Mouse (Mus musculus) mouse trophoblast stem cell (cell line): ENCODE measurements around the gene Pigh.

Experiments
- in situ Hi-C, 2 experiments: fragments of 300-500 bp; cut with MseI, MboI; formaldehyde crosslinking; loops; 2 replicates in 1 of 2; 3 replicates in 1 of 2; pipeline ENCODE4 v1.15.1; 2025

Gene Pigh

GRCm38 (mm10) chr12:79067526-79067925 lies 21.9 kb downstream of the Pigh start:
- in situ Hi-C loops, result no loop called here

DNA sequence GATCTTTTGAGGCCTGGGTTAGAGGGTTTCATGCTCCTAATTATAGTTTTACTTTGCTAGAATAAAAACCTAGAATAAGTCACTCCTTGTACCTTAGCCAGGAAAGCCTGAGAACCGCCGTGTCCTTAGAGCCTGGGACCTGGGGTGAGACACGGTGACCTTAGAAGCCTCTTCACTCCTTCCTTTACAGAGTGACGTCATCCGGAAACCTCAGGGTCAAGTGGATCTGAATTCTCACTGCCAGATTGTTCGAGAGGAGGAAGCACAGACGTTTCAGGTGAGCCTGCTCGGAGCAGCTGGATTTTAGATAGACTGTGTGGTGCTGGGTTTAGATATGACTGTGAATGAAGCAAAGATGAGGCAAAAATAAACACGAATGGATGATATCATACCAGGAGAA lies 23.0 kb downstream of the Pigh start:
- in situ Hi-C loops, result no loop called here

- in situ Hi-C loops, result no loop called here
Observed at GRCm38 (mm10) chr12:79064451-79064850, 25.0 kb downstream of the Pigh start.

- in situ Hi-C loops, result no loop called here
Observed at GRCm38 (mm10) chr12:79060766-79061652, 28.4 kb downstream of the Pigh start.

DNA sequence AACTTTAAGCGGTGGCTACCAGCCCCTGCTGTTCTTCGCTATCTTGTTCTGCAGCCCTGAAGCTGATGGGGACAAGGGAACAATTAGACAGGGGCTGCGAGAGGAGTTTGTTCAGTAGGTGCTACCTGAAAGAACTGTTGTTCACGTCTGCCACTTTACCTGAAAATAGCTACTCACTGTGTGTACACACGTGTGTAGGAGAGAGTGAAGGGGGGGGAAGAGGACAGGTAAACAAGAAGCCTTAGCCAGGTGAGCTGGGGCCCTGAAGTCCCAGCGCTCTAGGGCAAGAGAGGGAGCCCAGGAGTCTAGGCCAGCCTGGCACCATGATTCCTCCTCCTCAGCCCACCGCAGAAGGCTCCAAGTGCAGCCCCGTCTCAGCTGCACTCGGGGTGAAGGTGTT lies 29.3 kb downstream of the Pigh start:
- in situ Hi-C loops, result no loop called here

DNA sequence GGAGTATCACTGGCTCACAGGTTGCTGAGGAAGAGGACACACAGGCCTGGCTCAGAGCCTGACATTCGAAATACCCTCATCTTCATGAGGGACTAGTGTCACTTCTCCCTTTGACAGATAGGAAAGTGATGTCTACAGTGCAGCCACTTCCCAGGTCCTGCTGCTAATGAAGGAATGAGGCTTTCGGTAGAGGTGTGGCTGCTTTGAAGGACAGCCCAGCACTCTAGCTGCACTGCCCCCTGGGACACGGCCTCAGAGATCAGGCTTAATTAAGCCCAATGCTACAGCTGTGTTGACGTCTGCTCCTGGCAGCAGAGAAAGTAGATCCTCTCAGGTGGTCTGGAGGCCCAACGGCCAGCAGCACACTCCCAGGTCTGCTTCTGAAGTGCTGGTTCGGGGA lies 29.9 kb downstream of the Pigh start:
- in situ Hi-C loops, result no loop called here

DNA sequence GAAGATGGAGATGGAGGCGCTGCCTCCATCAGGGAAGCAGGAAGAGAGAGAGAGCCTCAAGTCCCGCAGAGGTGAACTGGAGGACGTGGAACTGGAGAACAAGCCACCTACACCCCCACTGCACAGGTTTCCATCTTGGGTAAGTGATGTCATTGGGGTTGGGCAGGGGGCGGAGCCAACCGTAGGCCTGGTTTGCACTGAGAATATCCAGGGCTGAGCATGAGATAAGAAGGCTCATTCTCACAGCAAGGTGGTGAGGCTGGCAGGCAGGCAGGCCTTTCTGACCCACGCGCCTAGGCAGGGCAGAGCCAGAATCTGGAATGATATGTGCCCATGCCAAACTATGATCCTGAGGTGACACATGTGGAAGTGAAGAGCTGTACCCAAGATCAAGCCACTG lies 34.2 kb downstream of the Pigh start:
- in situ Hi-C loops, result no loop called here

DNA sequence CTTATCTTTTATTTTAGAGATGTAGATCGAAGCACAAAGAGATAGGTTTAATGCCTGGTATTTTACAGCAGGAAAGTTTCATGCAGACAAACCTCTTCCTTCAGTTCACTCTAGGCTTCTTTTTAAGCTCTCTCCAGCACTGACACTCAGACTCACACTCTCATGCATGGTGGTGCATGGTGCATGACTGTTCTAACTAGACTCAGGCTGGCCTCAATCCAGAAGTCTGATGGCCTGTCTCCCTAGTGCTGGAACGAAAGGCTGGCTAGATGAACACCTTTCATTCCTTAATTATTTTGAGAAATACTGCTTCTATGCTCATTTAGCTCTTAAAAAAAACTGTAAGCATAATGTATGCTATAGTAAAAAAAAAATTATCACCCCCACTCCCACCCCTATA lies 37.4 kb downstream of the Pigh start:
- in situ Hi-C loops, result no loop called here

DNA sequence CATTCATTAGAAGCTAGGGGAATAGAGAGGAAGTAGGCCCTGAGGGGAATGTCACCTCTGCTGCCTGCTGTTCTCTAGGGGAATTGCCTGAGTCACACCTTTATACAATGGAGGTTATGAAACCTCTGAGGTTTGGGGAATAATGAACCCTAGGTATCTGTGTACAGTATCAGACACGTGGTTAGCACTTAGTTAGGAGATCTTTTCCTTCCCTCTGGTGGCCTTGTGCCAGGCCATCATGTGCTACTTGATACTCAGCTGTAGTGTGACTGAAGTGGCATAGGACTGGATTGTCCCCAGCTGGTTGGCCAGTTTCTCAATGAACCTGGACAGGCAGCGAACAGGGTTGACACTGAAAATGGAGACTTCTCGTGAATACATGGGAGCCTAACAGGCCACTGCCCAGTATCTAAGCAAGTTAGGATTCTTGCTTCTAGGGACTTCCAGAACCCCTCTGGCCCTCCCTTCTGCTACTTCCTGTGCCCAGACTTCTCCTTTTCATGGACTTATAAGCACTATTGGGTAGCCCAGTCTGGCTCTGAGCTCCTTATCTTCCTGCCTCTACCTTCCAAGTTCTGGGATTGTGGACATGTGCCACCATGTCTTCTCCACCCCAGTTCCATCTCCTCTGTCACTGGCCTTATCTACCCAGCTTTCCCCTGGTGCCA lies 38.8 kb downstream of the Pigh start:
- in situ Hi-C loops, result no loop called here

GRCm38 (mm10) chr12:79049807-79050206 lies 39.6 kb downstream of the Pigh start:
- in situ Hi-C loops, result no loop called here

DNA sequence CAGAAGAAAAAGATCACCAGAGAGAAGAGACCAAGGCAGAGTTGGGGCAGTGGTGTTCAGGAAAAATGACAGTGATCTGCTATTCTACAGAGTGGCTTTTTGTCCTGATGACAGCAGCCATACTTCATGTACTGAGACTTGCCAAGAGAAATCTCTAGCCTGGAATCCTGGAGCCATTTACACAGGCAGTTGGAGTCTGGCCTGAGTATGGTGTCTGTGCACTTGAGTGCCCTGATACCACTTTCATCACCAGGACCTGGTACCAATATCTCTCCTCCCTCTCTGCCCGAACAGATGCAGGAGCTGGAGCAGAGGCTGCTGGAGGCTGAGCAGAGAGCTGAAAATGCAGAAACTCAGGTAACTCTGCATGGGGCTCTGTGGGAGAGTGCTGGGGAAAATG lies 40.6 kb downstream of the Pigh start:
- in situ Hi-C loops, result no loop called here

GRCm38 (mm10) chr12:79047203-79047602 lies 42.2 kb downstream of the Pigh start:
- in situ Hi-C loops, result no loop called here

DNA sequence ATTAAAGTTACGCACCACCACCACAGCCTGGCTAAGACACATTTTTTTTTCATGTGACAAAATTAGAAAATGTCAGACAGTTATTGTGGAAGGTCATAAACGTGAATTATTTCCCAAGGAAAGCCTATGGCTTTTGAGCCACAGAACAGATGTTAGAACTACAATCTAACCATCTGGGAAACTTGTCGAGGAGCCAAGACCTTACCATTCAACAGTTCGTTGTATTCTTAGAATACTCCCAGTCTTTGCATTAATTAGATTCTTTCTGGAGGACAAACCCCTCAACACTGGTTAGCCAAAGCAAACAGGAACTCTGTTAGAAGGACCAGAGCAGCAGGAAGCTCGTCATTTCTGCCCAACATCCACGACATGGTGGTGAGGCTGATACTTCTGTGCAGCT lies 43.3 kb downstream of the Pigh start:
- in situ Hi-C loops, result no loop called here

- in situ Hi-C loops, result no loop called here
Observed at GRCm38 (mm10) chr12:79044668-79045067, 44.8 kb downstream of the Pigh start.

DNA sequence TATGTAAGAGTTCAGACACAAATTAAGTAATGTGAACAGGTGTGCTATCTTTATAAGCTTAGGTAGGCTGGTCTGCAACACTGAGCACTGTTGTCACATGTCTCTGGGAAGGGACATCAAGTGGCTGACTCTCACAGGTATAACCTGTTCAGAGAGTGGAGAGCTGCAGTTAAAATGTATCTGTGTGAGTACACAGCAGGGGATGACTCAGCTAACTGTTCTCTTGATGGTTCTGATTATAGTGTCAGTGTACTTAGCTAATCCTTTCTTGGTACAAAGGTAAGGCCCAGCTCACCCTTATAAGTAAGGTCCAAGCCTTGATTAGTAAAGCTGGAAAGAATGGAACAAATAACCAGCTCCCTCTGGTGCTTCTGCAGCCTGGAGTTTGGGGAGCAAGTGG lies 48.0 kb downstream of the Pigh start:
- in situ Hi-C loops, result no loop called here

GRCm38 (mm10) chr12:79040201-79040827 lies 49.1 kb downstream of the Pigh start:
- in situ Hi-C loops, result no loop called here

DNA sequence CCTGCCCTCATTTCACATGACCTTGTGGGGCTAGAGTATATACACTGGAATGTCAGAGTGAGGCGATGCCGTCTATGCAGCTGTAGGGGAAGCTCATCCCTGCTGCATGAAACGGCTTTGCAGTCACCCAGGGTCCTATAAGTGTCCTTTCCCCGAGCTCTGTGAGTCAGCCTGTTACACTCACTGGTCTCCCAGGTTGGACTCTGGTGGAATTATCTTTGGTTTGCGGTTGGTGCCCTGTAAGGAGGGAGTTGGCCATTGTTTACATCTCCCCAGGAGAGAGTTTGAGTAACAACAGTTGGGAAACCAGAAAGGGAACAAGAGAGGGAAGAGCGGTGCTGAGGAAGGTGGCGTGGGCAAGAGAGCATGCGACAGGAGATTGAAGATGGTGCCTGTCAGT lies 49.7 kb downstream of the Pigh start:
- in situ Hi-C loops, result loop anchor here in 1 of 2 experiments (10.0 kb wide), 1 partner anchor 45 kb away; the partner anchor contains the start of gene Pigh

DNA sequence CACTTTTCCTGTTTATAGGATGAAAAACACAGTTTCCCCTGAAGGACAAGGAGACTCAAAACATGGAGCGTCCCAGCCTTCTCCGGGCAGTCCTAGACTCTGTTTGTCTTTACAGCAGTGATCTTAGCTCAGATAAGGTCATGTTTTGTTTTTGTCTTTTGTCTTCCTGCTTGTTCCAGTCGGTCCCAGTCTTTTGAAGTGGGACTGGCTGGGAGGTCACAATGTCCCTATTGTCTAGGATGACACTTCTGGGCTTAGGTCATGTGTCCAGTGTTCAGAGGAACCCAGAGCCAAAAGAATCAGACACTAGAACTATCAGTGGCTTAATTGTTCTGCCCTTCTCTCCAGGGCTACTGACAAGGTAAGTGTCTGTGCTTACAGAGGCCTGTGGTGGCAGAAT lies 54.1 kb downstream of the Pigh start:
- in situ Hi-C loops, result loop anchor here in 1 of 2 experiments (10.0 kb wide), 1 partner anchor 49 kb away; the partner anchor contains the start of gene Pigh

DNA sequence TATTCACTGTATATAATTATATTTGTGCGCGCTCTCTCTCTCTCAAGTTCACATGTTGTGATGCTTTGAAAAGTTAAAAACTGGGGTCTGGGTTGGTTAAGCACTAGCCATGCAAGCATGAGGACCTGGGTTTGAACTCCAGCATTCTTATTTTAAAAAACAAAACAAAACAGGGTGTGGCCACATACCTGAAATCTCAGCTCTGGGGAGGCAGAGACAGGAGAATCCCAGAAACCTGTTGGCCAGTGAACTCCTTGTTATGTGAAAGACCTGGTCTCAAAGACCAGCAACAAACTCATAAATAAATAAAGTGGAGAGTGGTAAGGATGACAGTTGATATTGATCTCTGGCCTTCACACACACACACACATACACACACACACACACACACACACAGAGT lies 55.1 kb downstream of the Pigh start:
- in situ Hi-C loops, result loop anchor here in 1 of 2 experiments (10.0 kb wide), 1 partner anchor 50 kb away; the partner anchor contains the start of gene Pigh
